Mouse (Mus musculus) bone marrow, adult 2 months (tissue): ENCODE measurements around the gene Ppp4r3a.

Source experiments
- CTCF ChIP-seq: fragments of 200-500 bp; IDR thresholded peaks from 2 replicates; pipeline ENCODE4 v1.5.1; 2011; ENCODE audit warnings: low read length, control low read depth; ENCODE audit not compliant: control insufficient read depth, insufficient read depth
- POLR2A ChIP-seq: fragments of 200-500 bp; IDR thresholded peaks from 2 replicates; pipeline ENCODE4 v1.6.1; 2011; ENCODE audit warnings: low read depth, mild to moderate bottlenecking, control low read depth, low read length, borderline replicate concordance; ENCODE audit not compliant: control insufficient read depth

DNA sequence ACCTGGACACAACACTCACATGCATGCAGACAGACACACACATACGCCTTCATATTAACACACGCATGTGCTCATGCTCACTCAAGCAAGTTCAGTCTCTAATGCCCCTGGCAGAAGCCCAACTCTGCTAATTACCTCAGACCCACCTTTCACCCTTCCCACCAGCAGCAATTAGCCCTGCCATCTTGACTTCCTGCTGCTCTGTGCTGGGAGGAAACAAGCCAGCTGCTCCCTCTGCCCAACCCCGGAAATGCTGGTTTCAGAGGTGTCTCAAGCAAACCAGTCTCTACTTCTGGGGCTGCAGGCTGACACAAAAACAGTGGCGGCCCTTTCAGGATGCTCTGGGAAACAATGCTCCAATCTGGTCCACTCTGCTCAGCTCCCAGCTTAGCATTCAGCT, 67.6 kb downstream of the Ppp4r3a start:
- TF ChIP-seq POLR2A = no peak
- TF ChIP-seq CTCF = no peak
